Mouse (Mus musculus) lung, adult 2 months (tissue): Measurements from ENCODE around the gene Fam186b.

Experiments
- CTCF ChIP-seq: fragments of 200-500 bp; IDR thresholded peaks from 2 replicates; pipeline ENCODE4 v1.5.1; 2011; ENCODE audit warnings: mild to moderate bottlenecking, low read length, control low read depth; ENCODE audit not compliant: insufficient read depth
- POLR2A ChIP-seq: fragments of 200-500 bp; IDR thresholded peaks from 2 replicates; pipeline ENCODE4 v1.6.1; 2011; ENCODE audit warnings: low read depth, mild to moderate bottlenecking, control low read depth, low read length, borderline replicate concordance; ENCODE audit errors: extremely low read depth

GRCm38 (mm10) chr15:99335801-99336320 lies 40.2 kb upstream of the Fam186b start:
- TF ChIP-seq POLR2A (no peak), CTCF (no peak)
